In the genomic region with DNA sequence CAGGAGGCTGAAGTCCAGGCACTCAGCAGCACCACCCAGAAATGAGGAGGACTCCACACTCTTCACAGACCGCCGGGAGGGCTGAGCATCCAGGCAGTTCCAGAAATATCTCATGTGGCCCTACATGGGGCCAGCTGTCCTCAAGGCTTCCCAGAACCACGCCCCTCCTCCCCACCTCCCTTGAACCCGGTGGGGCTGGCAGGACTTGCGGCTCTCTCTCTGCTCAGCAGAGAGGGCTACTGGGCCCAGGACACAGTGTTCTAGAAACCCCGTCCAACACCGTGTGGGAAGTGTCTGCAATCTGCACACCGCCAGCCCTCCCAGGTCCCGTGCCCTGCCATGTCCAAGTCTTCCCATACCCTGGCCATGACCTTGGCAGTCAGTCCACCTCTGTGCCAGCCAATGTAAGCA, we compare ENCODE assay signal across 12 mouse cellular contexts. TPM values are rescaled to one million over a fixed set of nuclear protein-coding genes. Genes with fewer than 3 reads are reported as not detected.
DNase-seq lines count a peak whose midpoint lies in the region; ATAC-seq and TF ChIP-seq lines count a peak whose summit lies in the region.
"Had no signal": no experiment of that assay in that cellular context is flagged by ENCODE, and none has a peak within 500 bp of the region (broad histone marks: within the 10 kb centered on the region; RNA-seq: fewer than 3 reads in every experiment).

No protein-coding gene starts in this region.

- peak; percentile 100 for DNase-seq in liver, adult 2 months (ENCODE audit: extremely low read depth, low read depth, low spot score)
- no peak for DNase-seq in liver
- DNase-seq in fat pad, adult 2 months (ENCODE audit: extremely low read depth, low read depth, low spot score): peak; percentile 86
- no peak for DNase-seq in layer of hippocampus, adult 9-10 months (ENCODE audit: low spot score)
- DNase-seq in left cerebral cortex, adult 11 months (ENCODE audit: low spot score): no peak

- H3K36me3 ChIP-seq in liver, adult 2 months (ENCODE audit: control insufficient read depth, insufficient read depth, low read length): peaks cover 5% of the 10 kb centered on the region; the same call in 1 of the 2 replicates
- H3K36me3 ChIP-seq in heart, embryonic 14.5 days (ENCODE audit: control insufficient read depth, insufficient read depth, low read length): peaks cover 22% of the 10 kb centered on the region; the same call in 1 of the 2 replicates
- peaks cover 5% of the 10 kb centered on the region; the same call in 1 of the 2 replicates for H3K36me3 ChIP-seq in small intestine, adult 2 months (ENCODE audit: control insufficient read depth, insufficient read depth, low read length)

- WGBS in liver, adult 2 months: 21% methylated on average over 9 of the region's 9 CpGs
- WGBS in heart, embryonic 14.5 days: 33% methylated on average over 9 of the region's 9 CpGs
- WGBS in small intestine, adult 2 months: 55% methylated on average over 9 of the region's 9 CpGs

- no peaks in the 10 kb centered on the region for H3K9me3 ChIP-seq in heart, embryonic 14.5 days (ENCODE audit: control insufficient read depth, low read length)
- H3K9me3 ChIP-seq: midbrain, embryonic 12.5 days had no signal

- 0 out of 2 replicates have a peak, but pooled peaks have one; percentile 4 for TF ChIP-seq POLR2A in liver, adult 2 months (IDR thresholded peaks at IDR 0.05; ENCODE audit: extremely low read depth, insufficient read depth, low read length)
- TF ChIP-seq POLR2A in small intestine, adult 2 months (IDR thresholded peaks at IDR 0.05; ENCODE audit: low read depth, low read length): no peak

- H3K27me3 ChIP-seq in liver, adult 2 months (ENCODE audit: control insufficient read depth, insufficient read depth, low read length): no peaks in the 10 kb centered on the region
- H3K27me3 ChIP-seq in heart, embryonic 14.5 days (ENCODE audit: control insufficient read depth, insufficient read depth, low read length): no peaks in the 10 kb centered on the region
- no peaks in the 10 kb centered on the region for H3K27me3 ChIP-seq in small intestine, adult 2 months (ENCODE audit: control insufficient read depth, insufficient read depth, low read length)
- H3K27me3 ChIP-seq: midbrain, embryonic 12.5 days; Patski had no signal

- ATAC-seq in heart, embryonic 14.5 days (ENCODE audit: insufficient number of reproducible peaks, insufficient read depth, low FRiP score, low read depth): peak; percentile 49
- ATAC-seq: Patski had no signal

- peak overlapping the region; percentile 98 for H3K27ac ChIP-seq in liver, adult 2 months (replicated peaks; ENCODE audit: insufficient read depth, low read depth, low read length)
- peak overlapping the region; percentile 20 to 46; a peak in 3 of 4 replicates for H3K27ac ChIP-seq in heart, embryonic 14.5 days (replicated peaks in 1 of 2; ENCODE audit: control insufficient read depth in 1 of 2, insufficient read depth in 1 of 2, low read depth in 2 of 2, low read length in 2 of 2)
- peak overlapping the region; percentile 46 for H3K27ac ChIP-seq in small intestine, adult 2 months (ENCODE audit: insufficient read depth, low read depth, low read length)
- H3K27ac ChIP-seq: kidney, postnatal 0 days; midbrain, embryonic 12.5 days had no signal

- peaks cover 8% of the 10 kb centered on the region; the same call in 1 of the 2 replicates for H3K79me2 ChIP-seq in liver, adult 2 months (ENCODE audit: control insufficient read depth, insufficient read depth, low read length)

- no peak for TF ChIP-seq CTCF in liver, adult 2 months (IDR thresholded peaks at IDR 0.05; ENCODE audit: low read depth, low read length)
- no peak for TF ChIP-seq CTCF in small intestine, adult 2 months (IDR thresholded peaks at IDR 0.05; ENCODE audit: extremely low read depth, insufficient read length, insufficient replicate concordance, low read depth, low read length)

- peak overlapping the region; percentile 69 for H3K9ac ChIP-seq in liver, adult 2 months (ENCODE audit: low read depth, low read length)
- no peak overlapping the region for H3K9ac ChIP-seq in heart, embryonic 14.5 days (ENCODE audit: low read length)
- H3K9ac ChIP-seq: midbrain, embryonic 12.5 days had no signal

- H3K4me2 ChIP-seq in heart, embryonic 14.5 days (ENCODE audit: low read length): 0 out of 2 replicates have a peak overlapping the region, but pooled peaks have one; percentile 11
- H3K4me2 ChIP-seq: midbrain, embryonic 12.5 days had no signal

- H3K4me1 ChIP-seq in liver, adult 2 months (ENCODE audit: control insufficient read depth, insufficient read depth, low read length): peaks cover 15% of the 10 kb centered on the region
- peaks cover 11 to 14% of the 10 kb centered on the region in 2 experiments; a peak in 3 of 4 replicates for H3K4me1 ChIP-seq in heart, embryonic 14.5 days (ENCODE audit: control insufficient read depth in 2 of 2, insufficient read depth in 2 of 2, low read length in 2 of 2)
- H3K4me1 ChIP-seq in small intestine, adult 2 months (ENCODE audit: control insufficient read depth, insufficient read depth, insufficient read length, low read length): peaks cover 8% of the 10 kb centered on the region
- H3K4me1 ChIP-seq: midbrain, embryonic 12.5 days had no signal

- H3K4me3 ChIP-seq in liver, adult 2 months (ENCODE audit: insufficient read depth, low read depth, low read length): peak overlapping the region; percentile 7; the same call in 1 of the 2 replicates
- H3K4me3 ChIP-seq in heart, embryonic 14.5 days (ENCODE audit: control insufficient read depth in 1 of 2, insufficient read depth in 1 of 2, low read depth in 1 of 2, low read length in 2 of 2): no peak overlapping the region
- no peak overlapping the region for H3K4me3 ChIP-seq in small intestine, adult 2 months (ENCODE audit: low read depth, low read length)
- H3K4me3 ChIP-seq: midbrain, embryonic 12.5 days had no signal

RNA-seq across cellular contexts. Expression of a gene that starts 15.7 kb away (rescaled TPM):
- 25.1 and 35.9 TPM in 2 replicates for total RNA-seq in liver, adult 2 months (2014; rRNA removed)
- 23.0 and 26.5 TPM in 2 replicates for polyA plus RNA-seq in liver, adult 2 months (2012; rRNA removed)
- polyA plus RNA-seq in heart, embryonic 14.5 days (2014; fragmentation: Nextera tagmentation; extraction: Ambion mirVana): 9.8 and 11.8 TPM in 2 replicates
- polyA plus RNA-seq in small intestine, adult 2 months (2012; rRNA removed): 24.9 and 30.3 TPM in 2 replicates

RNA-seq across cellular contexts. Expression of a gene that starts 18.8 kb away (rescaled TPM):
- total RNA-seq in liver, adult 2 months (2014; rRNA removed): not detected in 2 replicates
- not detected in 2 replicates for polyA plus RNA-seq in liver, adult 2 months (2012; rRNA removed)
- not detected in 2 replicates for polyA plus RNA-seq in heart, embryonic 14.5 days (2014; fragmentation: Nextera tagmentation; extraction: Ambion mirVana)
- not detected in 2 replicates for polyA plus RNA-seq in small intestine, adult 2 months (2012; rRNA removed)
- polyA plus RNA-seq: embryonic facial prominence, embryonic 14.5 days; kidney, postnatal 0 days; midbrain, embryonic 12.5 days; Patski; stomach, embryonic 14.5 days had no signal

RNA-seq across cellular contexts. Expression of a gene that starts 27.2 kb away (rescaled TPM):
- 61.9 and 79.7 TPM in 2 replicates for total RNA-seq in liver, adult 2 months (2014; rRNA removed)
- 45.9 and 48.2 TPM in 2 replicates for polyA plus RNA-seq in liver, adult 2 months (2012; rRNA removed)
- polyA plus RNA-seq in heart, embryonic 14.5 days (2014; fragmentation: Nextera tagmentation; extraction: Ambion mirVana): 252 and 267 TPM in 2 replicates
- 50.7 and 82.2 TPM in 2 replicates for polyA plus RNA-seq in small intestine, adult 2 months (2012; rRNA removed)

Comparison
In these comparisons a context has a peak if more than half of its experiments do, and no peak if none do; other contexts are left out.
1. DNase-seq: peak in liver, adult 2 months (single experiment) and fat pad, adult 2 months (single experiment); none in liver (single experiment), layer of hippocampus, adult 9-10 months (single experiment) and left cerebral cortex, adult 11 months (single experiment).
2. H3K27ac ChIP-seq: peak in every context shown above with its lines; median percentile 98 in liver, adult 2 months; 46 in small intestine, adult 2 months; 33 in heart, embryonic 14.5 days.